Mouse (Mus musculus): ENCODE data around the gene Lrfn4. TPM values are rescaled to one million over a fixed set of nuclear protein-coding genes. Genes with fewer than 3 reads are reported as not detected.

Lrfn4 gene
- total RNA-seq (2021) = 1 to 10 TPM; 2.3 to 3.2 TPM
- long read RNA-seq, experiment 1, partial matches to known transcripts = 0 of 8 reads
- long read RNA-seq, experiment 1, other reads (novel, unspliced or antisense) = 2 of 8 reads
- long read RNA-seq, experiment 2, partial matches to known transcripts = 0 of 10 reads
- long read RNA-seq, experiment 2, other reads (novel, unspliced or antisense) = 5 of 10 reads

- DNase-seq = peak; percentile 86
- intact Hi-C loops (cut with DNase I; ENCODE audit: low total_unique reads) = no loop called here
Measured at GRCm38 (mm10) chr19:4615151-4616093, at the start of gene Lrfn4. Lrfn4 (minus strand) TSS chr19:4615667.

- intact Hi-C loops (cut with DNase I; ENCODE audit: low total_unique reads) = loop anchor here (10.0 kb wide), 1 partner anchor 57 kb away; the partner anchor contains the start of gene Sptbn2
- DNase-seq = no peak
Measured at GRCm38 (mm10) chr19:4658156-4658555, 42.7 kb upstream of the Lrfn4 start.

- intact Hi-C loops (cut with DNase I; ENCODE audit: low total_unique reads) = no loop called here
- DNase-seq = no peak
Measured at GRCm38 (mm10) chr19:4646917-4647492, 31.5 kb upstream of the Lrfn4 start.

- intact Hi-C loops (cut with DNase I; ENCODE audit: low total_unique reads) = no loop called here
- DNase-seq = no peak
Measured at GRCm38 (mm10) chr19:4644271-4644670, 28.8 kb upstream of the Lrfn4 start.

- intact Hi-C loops (cut with DNase I; ENCODE audit: low total_unique reads) = no loop called here
- no peak for DNase-seq
Measured at GRCm38 (mm10) chr19:4635986-4636385, 20.5 kb upstream of the Lrfn4 start.

- intact Hi-C loops (cut with DNase I; ENCODE audit: low total_unique reads) = loop anchor here (5.0 to 10.0 kb wide), 3 partner anchors 113 to 216 kb away; partner anchors contain the start of gene 2010003K11Rik
- DNase-seq = peak; percentile 48
Measured at GRCm38 (mm10) chr19:4628819-4629218, 13.4 kb upstream of the Lrfn4 start.

- intact Hi-C loops (cut with DNase I; ENCODE audit: low total_unique reads) = loop anchor here (5.0 to 10.0 kb wide), 3 partner anchors 116 to 219 kb away; partner anchors contain the start of gene 2010003K11Rik
- DNase-seq = peak; percentile 32
Measured at GRCm38 (mm10) chr19:4625829-4626535, 10.5 kb upstream of the Lrfn4 start.

GRCm38 (mm10) chr19:4625179-4625828 is 9.8 kb upstream of the Lrfn4 start, which contains the start of gene Rce1:
Rce1 (minus strand) TSS chr19:4625641.
- DNase-seq = peak; percentile 90
- intact Hi-C loops (cut with DNase I; ENCODE audit: low total_unique reads) = loop anchor here (5.0 to 10.0 kb wide), 3 partner anchors 117 to 219 kb away; partner anchors contain the start of gene 2010003K11Rik

GRCm38 (mm10) chr19:4624406-4625178 is 9.1 kb upstream of the Lrfn4 start:
- intact Hi-C loops (cut with DNase I; ENCODE audit: low total_unique reads) = loop anchor here (5.0 to 10.0 kb wide), 3 partner anchors 118 to 220 kb away; partner anchors contain the start of gene 2010003K11Rik
- no peak for DNase-seq

- no peak for DNase-seq
- intact Hi-C loops (cut with DNase I; ENCODE audit: low total_unique reads) = loop anchor here (10.0 kb wide), 1 partner anchor 221 kb away; no protein-coding TSS in a partner anchor
Measured at GRCm38 (mm10) chr19:4624006-4624405, 8.5 kb upstream of the Lrfn4 start.

GRCm38 (mm10) chr19:4623419-4623818 is 8.0 kb upstream of the Lrfn4 start:
- no peak for DNase-seq
- intact Hi-C loops (cut with DNase I; ENCODE audit: low total_unique reads) = loop anchor here (10.0 kb wide), 1 partner anchor 221 kb away; no protein-coding TSS in a partner anchor

- intact Hi-C loops (cut with DNase I; ENCODE audit: low total_unique reads) = loop anchor here (10.0 kb wide), 1 partner anchor 222 kb away; no protein-coding TSS in a partner anchor
- no peak for DNase-seq
Measured at GRCm38 (mm10) chr19:4622780-4623179, 7.3 kb upstream of the Lrfn4 start.

- no peak for DNase-seq
- intact Hi-C loops (cut with DNase I; ENCODE audit: low total_unique reads) = loop anchor here (10.0 kb wide), 1 partner anchor 224 kb away; no protein-coding TSS in a partner anchor
Measured at GRCm38 (mm10) chr19:4620721-4621120, 5.3 kb upstream of the Lrfn4 start.

GRCm38 (mm10) chr19:4619461-4619860 is 4.0 kb upstream of the Lrfn4 start:
- DNase-seq = no peak
- intact Hi-C loops (cut with DNase I; ENCODE audit: low total_unique reads) = no loop called here

GRCm38 (mm10) chr19:4618183-4618582 is 2.7 kb upstream of the Lrfn4 start:
- no peak for DNase-seq
- intact Hi-C loops (cut with DNase I; ENCODE audit: low total_unique reads) = no loop called here

GRCm38 (mm10) chr19:4616546-4616945 is 1.1 kb upstream of the Lrfn4 start:
- intact Hi-C loops (cut with DNase I; ENCODE audit: low total_unique reads) = no loop called here
- no peak for DNase-seq

GRCm38 (mm10) chr19:4614305-4615150 is 939 bp downstream of the Lrfn4 start:
- intact Hi-C loops (cut with DNase I; ENCODE audit: low total_unique reads) = no loop called here

More at GRCm38 (mm10) chr19:4614305-4615150, 939 bp downstream of the Lrfn4 start:
- no peak for DNase-seq
